Mouse (Mus musculus) G1E (cell line): ENCODE results near the gene Nek9. TPM values are rescaled to one million over a fixed set of nuclear protein-coding genes. Genes with fewer than 3 reads are reported as not detected.

Experiments used
- ATAC-seq: 2 replicates; pipeline ENCODE4 v1.8.0; 2016; ENCODE audit warnings: mild to moderate bottlenecking; ENCODE audit not compliant: insufficient number of reproducible peaks, poor library complexity, low FRiP score, severe bottlenecking; ENCODE audit errors: extremely low read depth
- DNase-seq: peaks from one replicate; pipeline ENCODE4 v3.0.0; 2012; ENCODE audit warnings: low spot score
- H3K27me3 ChIP-seq: 2 replicates; pipeline ENCODE4 v1.6.1; 2012; ENCODE audit warnings: mild to moderate bottlenecking, low read length, inconsistent platforms; ENCODE audit not compliant: insufficient read depth
- H3K36me3 ChIP-seq: replicated peaks from 2 replicates; pipeline ENCODE3; 2012; ENCODE audit warnings: mild to moderate bottlenecking, inconsistent platforms
- H3K4me1 ChIP-seq: 2 replicates; pipeline ENCODE4 v1.6.1; 2012; ENCODE audit warnings: low read depth, low read length, inconsistent platforms, mixed read lengths; ENCODE audit not compliant: insufficient read depth
- H3K4me3 ChIP-seq: 2 replicates; pipeline ENCODE4 v1.5.1; 2012; ENCODE audit warnings: low read depth, mild to moderate bottlenecking, inconsistent platforms, low read length, moderate library complexity, mixed read lengths
- H3K9me3 ChIP-seq: replicated peaks from 2 replicates; pipeline ENCODE4 v1.6.1; 2012; ENCODE audit warnings: inconsistent platforms
- CTCF ChIP-seq: IDR thresholded peaks from 2 replicates; pipeline ENCODE4 v1.5.1; 2012; ENCODE audit warnings: low read depth, low read length, inconsistent platforms, mixed read lengths
- GATA1 ChIP-seq: IDR thresholded peaks from 2 replicates; pipeline ENCODE4 v1.6.1; 2012; ENCODE audit warnings: borderline replicate concordance, low read length, inconsistent platforms, mixed read lengths
- GATA2 ChIP-seq: IDR thresholded peaks from 2 replicates; pipeline ENCODE4 v1.6.1; 2012; ENCODE audit warnings: low read depth, low read length, inconsistent platforms, borderline replicate concordance
- POLR2AphosphoS5 ChIP-seq: IDR thresholded peaks from 2 replicates; pipeline ENCODE4 v1.6.1; 2012; ENCODE audit warnings: low read depth, low read length, inconsistent platforms; ENCODE audit not compliant: insufficient replicate concordance
- TAL1 ChIP-seq: conservative IDR thresholded peaks from 2 replicates; pipeline ENCODE4 v1.6.1; 2012; ENCODE audit warnings: low read depth, low read length, inconsistent platforms, mixed read lengths
- polyA plus RNA-seq: library from polyadenylated mRNA; stranded (reverse); fragments of >175 nt; gene quantifications from 2 replicates; pipeline ENCODE4 v1.2.3, GENCODE M21; 2012
- total RNA-seq, 2 experiments: library from RNA; stranded (forward) in 1 of 2; stranded (reverse) in 1 of 2; fragments of 200-1000 nt in 1 of 2; fragments of >200 nt in 1 of 2; fragmentation: Nextera tagmentation in 1 of 2; gene quantifications; 2 replicates each; pipeline ENCODE4 v1.2.3; 2014 to 2017

Gene Nek9
- total and polyA plus RNA-seq, 3 experiments: 30.5 to 126 (median 62.9) TPM

- TF ChIP-seq GATA1 (no peak), POLR2AphosphoS5 (no peak), GATA2 (no peak)
- Histone ChIP-seq H3K9me3 (no peaks in the 10 kb centered on the region), H3K4me3 (no peak overlapping the region), H3K27me3 (no peaks in the 10 kb centered on the region), H3K4me1 (peaks cover 12% of the 10 kb centered on the region), H3K36me3 (peaks cover 92% of the 10 kb centered on the region)
- ATAC-seq (no peak), DNase-seq (no peak)
These were observed 11.5 kb upstream of the Nek9 start for GRCm38 (mm10) chr12:85350407-85351232.

- H3K4me3 ChIP-seq: no peak overlapping the region
- no peaks in the 10 kb centered on the region for H3K9me3 ChIP-seq
- peaks cover 93% of the 10 kb centered on the region for H3K36me3 ChIP-seq
- no peak for ATAC-seq
- TF ChIP-seq GATA2: no peak
- TF ChIP-seq POLR2AphosphoS5: no peak
- no peak for TF ChIP-seq TAL1
- TF ChIP-seq GATA1: no peak
- TF ChIP-seq CTCF: no peak
- no peaks in the 10 kb centered on the region for H3K27me3 ChIP-seq
- peaks cover 10% of the 10 kb centered on the region for H3K4me1 ChIP-seq
- DNase-seq: no peak
These were observed 9.2 kb upstream of the Nek9 start for GRCm38 (mm10) chr12:85348338-85348737.

DNA sequence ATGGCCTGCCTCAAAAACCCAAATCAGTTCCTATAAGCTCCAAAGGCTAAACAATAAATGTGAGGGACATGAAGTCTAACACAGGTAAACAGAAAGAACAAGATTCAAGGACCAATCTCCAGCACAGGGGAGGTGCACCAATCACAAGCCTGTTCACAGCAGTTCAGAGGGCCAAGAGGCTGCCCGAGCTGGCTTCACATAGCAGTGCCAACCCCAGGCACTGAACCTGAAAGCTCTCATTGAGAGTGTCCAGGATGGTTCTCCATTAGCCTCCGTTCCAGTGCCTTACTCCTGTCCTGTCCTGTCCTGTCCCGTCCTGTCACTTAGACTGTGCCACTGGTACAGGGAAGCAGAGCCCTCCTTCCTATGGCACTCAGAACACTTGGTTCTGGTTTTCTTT is 8.0 kb upstream of the Nek9 start:
- ATAC-seq: no peak
- Histone ChIP-seq H3K4me1 (peaks cover 12% of the 10 kb centered on the region), H3K4me3 (no peak overlapping the region), H3K27me3 (no peaks in the 10 kb centered on the region), H3K36me3 (peaks cover 88% of the 10 kb centered on the region), H3K9me3 (no peaks in the 10 kb centered on the region)
- no peak for DNase-seq
- TF ChIP-seq GATA2 (no peak), POLR2AphosphoS5 (no peak), TAL1 (no peak), GATA1 (no peak), CTCF (no peak)

GRCm38 (mm10) chr12:85346374-85346773 is 7.2 kb upstream of the Nek9 start:
- peaks cover 13% of the 10 kb centered on the region for H3K4me1 ChIP-seq
- H3K36me3 ChIP-seq: peaks cover 90% of the 10 kb centered on the region
- no peaks in the 10 kb centered on the region for H3K27me3 ChIP-seq
- TF ChIP-seq TAL1 (no peak), GATA1 (no peak), CTCF (peak; percentile 17; the same call in 1 of the 2 replicates)
- no peaks in the 10 kb centered on the region for H3K9me3 ChIP-seq
- ATAC-seq (no peak), DNase-seq (no peak)
- no peak overlapping the region for H3K4me3 ChIP-seq

DNA sequence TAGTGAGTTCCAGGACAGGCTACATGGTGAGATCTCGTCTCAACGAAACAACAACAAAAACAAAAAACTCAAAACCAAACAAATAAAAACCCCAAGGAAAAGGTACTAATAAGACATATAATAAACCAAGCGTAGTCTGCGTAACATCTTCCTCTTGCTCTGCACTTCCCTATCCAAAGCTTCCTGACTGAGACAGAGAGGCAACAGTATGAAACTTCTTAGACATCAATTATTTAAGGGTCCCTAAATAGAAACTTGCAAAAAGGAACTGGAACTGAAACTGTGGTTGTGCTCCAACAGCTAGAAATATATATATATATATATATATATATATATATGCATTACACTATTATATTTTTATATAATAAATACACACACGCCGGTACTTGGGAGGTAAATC is 6.4 kb upstream of the Nek9 start:
- Histone ChIP-seq H3K4me1 (peaks cover 16% of the 10 kb centered on the region), H3K4me3 (no peak overlapping the region), H3K27me3 (no peaks in the 10 kb centered on the region), H3K36me3 (peaks cover 88% of the 10 kb centered on the region), H3K9me3 (no peaks in the 10 kb centered on the region)
- TF ChIP-seq CTCF (no peak), GATA2 (no peak), POLR2AphosphoS5 (no peak), TAL1 (no peak), GATA1 (no peak)
- ATAC-seq: no peak
- DNase-seq: no peak

- no peak for ATAC-seq
These were observed 5.1 kb upstream of the Nek9 start for GRCm38 (mm10) chr12:85344252-85344651.

More at GRCm38 (mm10) chr12:85344252-85344651, 5.1 kb upstream of the Nek9 start:
- Histone ChIP-seq H3K27me3 (no peaks in the 10 kb centered on the region), H3K36me3 (peaks cover 78% of the 10 kb centered on the region), H3K4me3 (no peak overlapping the region), H3K4me1 (peaks cover 26% of the 10 kb centered on the region), H3K9me3 (no peaks in the 10 kb centered on the region)
- TF ChIP-seq POLR2AphosphoS5 (no peak), TAL1 (no peak), GATA2 (no peak), GATA1 (no peak), CTCF (no peak)
- no peak for DNase-seq
